Mouse (Mus musculus): ENCODE data around the gene Rab37. TPM values are rescaled to one million over a fixed set of nuclear protein-coding genes. Genes with fewer than 3 reads are reported as not detected.
A peak's percentile ranks its signal among the peaks of the same experiment; 100 is the strongest.

Rab37 gene
- polyA plus RNA-seq, 1 experiment from 2014 or later = 1.3 TPM

GRCm38 (mm10) chr11:115162205-115162601 is 71.0 kb downstream of the Rab37 start:
- Histone ChIP-seq H3K27me3 (ENCODE audit: control insufficient read depth, insufficient read depth, low read length) (peaks cover 6% of the 10 kb centered on the region; the same call in 1 of the 2 replicates), H3K36me3 (ENCODE audit: control insufficient read depth, insufficient read depth, low read length) (no peaks in the 10 kb centered on the region), H3K27ac (ENCODE audit: low read depth, low read length) (peak overlapping the region; percentile 6; the same call in 1 of the 2 replicates), H3K4me3 (ENCODE audit: low read depth, low read length) (peak overlapping the region; percentile 79; the same call in 1 of the 2 replicates), H3K4me1 (ENCODE audit: control insufficient read depth, insufficient read depth, low read length) (peaks cover 31% of the 10 kb centered on the region), H3K4me2 (peak overlapping the region; percentile 94), H3K9ac (ENCODE audit: low read depth, low read length) (no peak overlapping the region; the same call in 1 of the 2 replicates), H3K9me3 (replicated peaks; ENCODE audit: control insufficient read depth, low read length) (no peaks in the 10 kb centered on the region)
- no peak for ATAC-seq (replicated peaks; ENCODE audit: insufficient number of reproducible peaks, low FRiP score, low TSS enrichment)
- 16% methylated on average over 9 of the region's 9 CpGs for WGBS (ENCODE audit: insufficient replicate concordance)

- H3K27ac ChIP-seq (ENCODE audit: low read depth, low read length) = peak within 1 kb of the TSS; percentile 6; the same call in 1 of the 2 replicates
- peak within 1 kb of the TSS; percentile 70 for H3K9ac ChIP-seq (ENCODE audit: low read depth, low read length)
- ATAC-seq (replicated peaks; ENCODE audit: insufficient number of reproducible peaks, low FRiP score, low TSS enrichment) = peak; percentile 94
- peaks cover 27% of the 10 kb centered on the region for H3K4me1 ChIP-seq (ENCODE audit: control insufficient read depth, insufficient read depth, low read length)
- no peaks in the 10 kb centered on the region for H3K36me3 ChIP-seq (ENCODE audit: control insufficient read depth, insufficient read depth, low read length)
- WGBS (ENCODE audit: insufficient replicate concordance) = under 1% methylated on average over 47 of the region's 47 CpGs
- H3K4me3 ChIP-seq (ENCODE audit: low read depth, low read length) = peak within 1 kb of the TSS; percentile 79
- H3K27me3 ChIP-seq (ENCODE audit: control insufficient read depth, insufficient read depth, low read length) = peaks cover 6% of the 10 kb centered on the region; the same call in 1 of the 2 replicates
- H3K9me3 ChIP-seq (replicated peaks; ENCODE audit: control insufficient read depth, low read length) = no peaks in the 10 kb centered on the region
- peak within 1 kb of the TSS; percentile 94 for H3K4me2 ChIP-seq
Observed at GRCm38 (mm10) chr11:115162832-115163480, 71.7 kb downstream of the Rab37 start, which contains the start of gene Slc9a3r1. Gene Slc9a3r1, plus strand, starts transcription at chr11:115163341.

GRCm38 (mm10) chr11:115163568-115164150 is 72.4 kb downstream of the Rab37 start:
- WGBS (ENCODE audit: insufficient replicate concordance) = under 1% methylated on average over 47 of the region's 47 CpGs
- ATAC-seq (replicated peaks; ENCODE audit: insufficient number of reproducible peaks, low FRiP score, low TSS enrichment) = no peak; the same call in 1 of the 2 replicates
- peaks cover 20% of the 10 kb centered on the region for H3K4me1 ChIP-seq (ENCODE audit: control insufficient read depth, insufficient read depth, low read length)
- H3K9ac ChIP-seq (ENCODE audit: low read depth, low read length) = peak overlapping the region; percentile 70
- peaks cover 6% of the 10 kb centered on the region; the same call in 1 of the 2 replicates for H3K27me3 ChIP-seq (ENCODE audit: control insufficient read depth, insufficient read depth, low read length)
- no peak overlapping the region for H3K27ac ChIP-seq (ENCODE audit: low read depth, low read length)
- no peaks in the 10 kb centered on the region for H3K9me3 ChIP-seq (replicated peaks; ENCODE audit: control insufficient read depth, low read length)
- no peaks in the 10 kb centered on the region for H3K36me3 ChIP-seq (ENCODE audit: control insufficient read depth, insufficient read depth, low read length)
- H3K4me3 ChIP-seq (ENCODE audit: low read depth, low read length) = peak overlapping the region; percentile 79
- H3K4me2 ChIP-seq = peak overlapping the region; percentile 94

- Histone ChIP-seq H3K27ac (ENCODE audit: low read depth, low read length) (no peak overlapping the region), H3K9ac (ENCODE audit: low read depth, low read length) (peak overlapping the region; percentile 52), H3K4me2 (peak overlapping the region; percentile 94), H3K4me3 (ENCODE audit: low read depth, low read length) (peak overlapping the region; percentile 79), H3K27me3 (ENCODE audit: control insufficient read depth, insufficient read depth, low read length) (peaks cover 6% of the 10 kb centered on the region; the same call in 1 of the 2 replicates), H3K9me3 (replicated peaks; ENCODE audit: control insufficient read depth, low read length) (no peaks in the 10 kb centered on the region), H3K4me1 (ENCODE audit: control insufficient read depth, insufficient read depth, low read length) (peaks cover 20% of the 10 kb centered on the region), H3K36me3 (ENCODE audit: control insufficient read depth, insufficient read depth, low read length) (no peaks in the 10 kb centered on the region)
- WGBS (ENCODE audit: insufficient replicate concordance) = 0% methylated on average over 14 of the region's 14 CpGs
- no peak for ATAC-seq (replicated peaks; ENCODE audit: insufficient number of reproducible peaks, low FRiP score, low TSS enrichment)
Observed at GRCm38 (mm10) chr11:115164341-115164975, 73.2 kb downstream of the Rab37 start.

GRCm38 (mm10) chr11:115164976-115165374 is 73.7 kb downstream of the Rab37 start:
- Histone ChIP-seq H3K27ac (ENCODE audit: low read depth, low read length) (no peak overlapping the region), H3K27me3 (ENCODE audit: control insufficient read depth, insufficient read depth, low read length) (peaks cover 6% of the 10 kb centered on the region; the same call in 1 of the 2 replicates), H3K36me3 (ENCODE audit: control insufficient read depth, insufficient read depth, low read length) (no peaks in the 10 kb centered on the region), H3K9ac (ENCODE audit: low read depth, low read length) (0 out of 2 replicates have a peak overlapping the region, but pooled peaks have one; percentile 12), H3K4me1 (ENCODE audit: control insufficient read depth, insufficient read depth, low read length) (peaks cover 20% of the 10 kb centered on the region), H3K4me3 (ENCODE audit: low read depth, low read length) (peak overlapping the region; percentile 79), H3K4me2 (peak overlapping the region; percentile 94), H3K9me3 (replicated peaks; ENCODE audit: control insufficient read depth, low read length) (no peaks in the 10 kb centered on the region)
- no peak for ATAC-seq (replicated peaks; ENCODE audit: insufficient number of reproducible peaks, low FRiP score, low TSS enrichment)
- WGBS (ENCODE audit: insufficient replicate concordance) = 3% methylated on average over 9 of the region's 9 CpGs

- Histone ChIP-seq H3K9me3 (replicated peaks; ENCODE audit: control insufficient read depth, low read length) (no peaks in the 10 kb centered on the region), H3K4me1 (ENCODE audit: control insufficient read depth, insufficient read depth, low read length) (peaks cover 20% of the 10 kb centered on the region), H3K27ac (ENCODE audit: low read depth, low read length) (no peak overlapping the region), H3K4me2 (no peak overlapping the region), H3K4me3 (ENCODE audit: low read depth, low read length) (no peak overlapping the region), H3K36me3 (ENCODE audit: control insufficient read depth, insufficient read depth, low read length) (no peaks in the 10 kb centered on the region), H3K9ac (ENCODE audit: low read depth, low read length) (no peak overlapping the region), H3K27me3 (ENCODE audit: control insufficient read depth, insufficient read depth, low read length) (peaks cover 6% of the 10 kb centered on the region)
- no peak for ATAC-seq (replicated peaks; ENCODE audit: insufficient number of reproducible peaks, low FRiP score, low TSS enrichment)
- 85% methylated on average over 3 of the region's 3 CpGs for WGBS (ENCODE audit: insufficient replicate concordance)
Observed at GRCm38 (mm10) chr11:115166776-115167175, 75.5 kb downstream of the Rab37 start.

GRCm38 (mm10) chr11:115167631-115168249 is 76.5 kb downstream of the Rab37 start:
- H3K36me3 ChIP-seq (ENCODE audit: control insufficient read depth, insufficient read depth, low read length) = no peaks in the 10 kb centered on the region
- H3K4me1 ChIP-seq (ENCODE audit: control insufficient read depth, insufficient read depth, low read length) = peaks cover 21% of the 10 kb centered on the region
- no peak overlapping the region for H3K27ac ChIP-seq (ENCODE audit: low read depth, low read length)
- peaks cover 6% of the 10 kb centered on the region for H3K27me3 ChIP-seq (ENCODE audit: control insufficient read depth, insufficient read depth, low read length)
- no peaks in the 10 kb centered on the region for H3K9me3 ChIP-seq (replicated peaks; ENCODE audit: control insufficient read depth, low read length)
- no peak overlapping the region for H3K4me3 ChIP-seq (ENCODE audit: low read depth, low read length)
- H3K4me2 ChIP-seq = no peak overlapping the region
- no peak overlapping the region for H3K9ac ChIP-seq (ENCODE audit: low read depth, low read length)
- no peak for ATAC-seq (replicated peaks; ENCODE audit: insufficient number of reproducible peaks, low FRiP score, low TSS enrichment)
- WGBS (ENCODE audit: insufficient replicate concordance) = 71% methylated on average over 8 of the region's 8 CpGs

GRCm38 (mm10) chr11:115169430-115169829 is 78.2 kb downstream of the Rab37 start:
- no peak overlapping the region for H3K9ac ChIP-seq (ENCODE audit: low read depth, low read length)
- H3K9me3 ChIP-seq (replicated peaks; ENCODE audit: control insufficient read depth, low read length) = no peaks in the 10 kb centered on the region
- WGBS (ENCODE audit: insufficient replicate concordance) = 86% methylated on average over 4 of the region's 4 CpGs
- ATAC-seq (replicated peaks; ENCODE audit: insufficient number of reproducible peaks, low FRiP score, low TSS enrichment) = no peak
- H3K4me2 ChIP-seq = no peak overlapping the region
- peaks cover 34% of the 10 kb centered on the region for H3K4me1 ChIP-seq (ENCODE audit: control insufficient read depth, insufficient read depth, low read length)
- no peak overlapping the region for H3K4me3 ChIP-seq (ENCODE audit: low read depth, low read length)
- H3K27me3 ChIP-seq (ENCODE audit: control insufficient read depth, insufficient read depth, low read length) = peaks cover 3% of the 10 kb centered on the region
- no peaks in the 10 kb centered on the region for H3K36me3 ChIP-seq (ENCODE audit: control insufficient read depth, insufficient read depth, low read length)
- no peak overlapping the region for H3K27ac ChIP-seq (ENCODE audit: low read depth, low read length)

Measured in heart, embryonic 11.5 days (tissue).